Mouse (Mus musculus): Measurements from ENCODE around the gene Sh3bgrl3. TPM values are rescaled to one million over a fixed set of nuclear protein-coding genes. Genes with fewer than 3 reads are reported as not detected.
"Not testable (repeated sequence)": the region's sequence is repeated elsewhere in the genome, so short reads cannot be mapped to it uniquely, and the experiment has no call there.

The Sh3bgrl3 gene
- 10 to 100 TPM; 36.4 to 39.9 TPM for total RNA-seq (2021)

- DNase-seq, result peak; percentile 88 to 91
- intact Hi-C loops (cut with DNase I), result no loop called here
These were observed at the start of gene Sh3bgrl3 for GRCm38 (mm10) chr4:134128221-134128982. Gene Sh3bgrl3, minus strand, starts transcription at chr4:134128789.

GRCm38 (mm10) chr4:134172391-134172790, 43.8 kb upstream of the Sh3bgrl3 start:
- DNase-seq, result peak in 1 of 2 experiments; percentile 9
- intact Hi-C loops (cut with DNase I), result no loop called here

GRCm38 (mm10) chr4:134166906-134167305, 38.3 kb upstream of the Sh3bgrl3 start:
- no peak for DNase-seq
- intact Hi-C loops (cut with DNase I), result loop anchor here (1.0 to 2.0 kb wide), 2 partner anchors 11 to 76 kb away; no protein-coding TSS in a partner anchor

- intact Hi-C loops (cut with DNase I), result loop anchor here (2.0 kb wide), 1 partner anchor 75 kb away; no protein-coding TSS in a partner anchor
These were observed 37.2 kb upstream of the Sh3bgrl3 start for GRCm38 (mm10) chr4:134165548-134166465.

GRCm38 (mm10) chr4:134165024-134165423, 36.4 kb upstream of the Sh3bgrl3 start:
- DNase-seq, result no peak
- intact Hi-C loops (cut with DNase I), result no loop called here

More at GRCm38 (mm10) chr4:134165548-134166465, 37.2 kb upstream of the Sh3bgrl3 start:
- DNase-seq, result no peak

GRCm38 (mm10) chr4:134164591-134164990, 36.0 kb upstream of the Sh3bgrl3 start:
- no peak for DNase-seq
- intact Hi-C loops (cut with DNase I), result no loop called here

GRCm38 (mm10) chr4:134160071-134160470, 31.5 kb upstream of the Sh3bgrl3 start:
- intact Hi-C loops (cut with DNase I), result not testable (repeated sequence)
- DNase-seq, result peak; percentile 47 to 64

GRCm38 (mm10) chr4:134158774-134159173, 30.2 kb upstream of the Sh3bgrl3 start:
- intact Hi-C loops (cut with DNase I), result no loop called here
- DNase-seq, result no peak

- intact Hi-C loops (cut with DNase I), result no loop called here
- no peak for DNase-seq
These were observed 29.0 kb upstream of the Sh3bgrl3 start for GRCm38 (mm10) chr4:134157558-134157957.

GRCm38 (mm10) chr4:134156744-134157143, 28.2 kb upstream of the Sh3bgrl3 start:
- intact Hi-C loops (cut with DNase I), result loop anchor here (1.0 kb wide), 1 partner anchor 11 kb away; no protein-coding TSS in a partner anchor
- peak; percentile 30 to 36 for DNase-seq

- intact Hi-C loops (cut with DNase I), result loop anchor here (1.0 kb wide), 1 partner anchor 11 kb away; no protein-coding TSS in a partner anchor
- DNase-seq, result peak in 1 of 2 experiments; percentile 15
These were observed 27.4 kb upstream of the Sh3bgrl3 start for GRCm38 (mm10) chr4:134155961-134156465.

- no peak for DNase-seq
- intact Hi-C loops (cut with DNase I), result no loop called here
These were observed 26.9 kb upstream of the Sh3bgrl3 start for GRCm38 (mm10) chr4:134155531-134155930.

GRCm38 (mm10) chr4:134154354-134154753, 25.8 kb upstream of the Sh3bgrl3 start:
- intact Hi-C loops (cut with DNase I), result no loop called here
- no peak for DNase-seq

- DNase-seq, result no peak
- intact Hi-C loops (cut with DNase I), result no loop called here
These were observed 25.1 kb upstream of the Sh3bgrl3 start for GRCm38 (mm10) chr4:134153656-134154055.

- DNase-seq, result no peak
- intact Hi-C loops (cut with DNase I), result no loop called here
These were observed 23.5 kb upstream of the Sh3bgrl3 start for GRCm38 (mm10) chr4:134152112-134152511.

GRCm38 (mm10) chr4:134149389-134149788, 20.8 kb upstream of the Sh3bgrl3 start:
- no peak for DNase-seq
- intact Hi-C loops (cut with DNase I), result no loop called here

- intact Hi-C loops (cut with DNase I); DNase-seq: not testable (repeated sequence)
These were observed 15.7 kb upstream of the Sh3bgrl3 start for GRCm38 (mm10) chr4:134144297-134144696.

- DNase-seq, result no peak
- intact Hi-C loops (cut with DNase I), result no loop called here
These were observed 10.3 kb upstream of the Sh3bgrl3 start for GRCm38 (mm10) chr4:134138857-134139256.

GRCm38 (mm10) chr4:134136280-134136926, 7.8 kb upstream of the Sh3bgrl3 start:
- intact Hi-C loops (cut with DNase I), result no loop called here
- no peak for DNase-seq

- DNase-seq, result no peak
- intact Hi-C loops (cut with DNase I), result no loop called here
These were observed 4.0 kb upstream of the Sh3bgrl3 start for GRCm38 (mm10) chr4:134132519-134133095.

Data from heart, postnatal 36 days (tissue).